ENCODE assay signal across 27 mouse cellular contexts in genomic region chr4:35136996-35137395, GRCm38 (mm10). TPM values are rescaled to one million over a fixed set of nuclear protein-coding genes. Genes with fewer than 3 reads are reported as not detected.
DNase-seq lines count a peak whose midpoint lies in the region; ATAC-seq lines count a peak whose summit lies in the region.
"Had no signal": no experiment of that assay in that cellular context is flagged by ENCODE, and none has a peak within 500 bp of the region (broad histone marks: within the 10 kb centered on the region; RNA-seq: fewer than 3 reads in every experiment).

No protein-coding gene starts in this region.

- no peak overlapping the region for H3K9ac ChIP-seq in liver, embryonic 12.5 days
- no peak overlapping the region for H3K9ac ChIP-seq in liver, embryonic 13.5 days
- H3K9ac ChIP-seq: embryonic facial prominence, embryonic 12.5 days; forebrain, embryonic 13.5 days; forebrain, postnatal 0 days; heart, embryonic 15.5 days; hindbrain, embryonic 13.5 days had no signal

- peaks cover 34% of the 10 kb centered on the region for H3K4me1 ChIP-seq in liver, embryonic 12.5 days
- peaks cover 31% of the 10 kb centered on the region for H3K4me1 ChIP-seq in liver, embryonic 13.5 days (replicated peaks)
- H3K4me1 ChIP-seq: forebrain, embryonic 13.5 days; heart, embryonic 15.5 days had no signal

- no peak overlapping the region for H3K4me3 ChIP-seq in liver, embryonic 12.5 days
- H3K4me3 ChIP-seq in liver, embryonic 13.5 days (replicated peaks): no peak overlapping the region
- H3K4me3 ChIP-seq: embryonic facial prominence, embryonic 12.5 days; forebrain, embryonic 13.5 days; heart, adult 2 months; heart, embryonic 15.5 days; hindbrain, embryonic 13.5 days had no signal

- no peak overlapping the region for H3K27ac ChIP-seq in liver, embryonic 12.5 days
- no peak overlapping the region for H3K27ac ChIP-seq in liver, embryonic 13.5 days
- H3K27ac ChIP-seq: embryonic facial prominence, embryonic 12.5 days; forebrain, embryonic 13.5 days; heart, adult 2 months; heart, embryonic 15.5 days; hindbrain, embryonic 13.5 days; hindbrain, postnatal 0 days had no signal

- no peaks in the 10 kb centered on the region for H3K9me3 ChIP-seq in liver, embryonic 12.5 days (replicated peaks)
- H3K9me3 ChIP-seq in liver, embryonic 13.5 days (replicated peaks): no peaks in the 10 kb centered on the region
- H3K9me3 ChIP-seq: embryonic facial prominence, embryonic 12.5 days; forebrain, embryonic 13.5 days; heart, embryonic 15.5 days; hindbrain, embryonic 13.5 days had no signal

- WGBS in liver, embryonic 12.5 days (ENCODE audit: insufficient replicate concordance): 33% methylated on average over 8 of the region's 8 CpGs
- WGBS in liver, embryonic 13.5 days (ENCODE audit: insufficient replicate concordance): 33% methylated on average over 8 of the region's 8 CpGs

- no peaks in the 10 kb centered on the region for H3K27me3 ChIP-seq in liver, embryonic 12.5 days (replicated peaks)
- H3K27me3 ChIP-seq in liver, embryonic 13.5 days: no peaks in the 10 kb centered on the region
- H3K27me3 ChIP-seq: embryonic facial prominence, embryonic 12.5 days; forebrain, embryonic 13.5 days; heart, embryonic 15.5 days; hindbrain, embryonic 13.5 days; Patski had no signal

- no peak for DNase-seq in liver
- peak; percentile 41 for DNase-seq in c-Kit-positive CD71-positive TER-119-negative erythroid progenitor cells, embryonic 14.5 days (ENCODE audit: low read depth)
- no peak for DNase-seq in liver, embryonic 13.5 days
- DNase-seq in layer of hippocampus, postnatal 25 days (ENCODE audit: extremely low spot score in 1 of 2, low spot score in 1 of 2): no peak
- no peak for DNase-seq in layer of hippocampus, adult 18-20 months (ENCODE audit: low spot score in 2 of 2)
- DNase-seq: adrenal gland, postnatal 14 days; cerebellum, adult 9-10 months; cerebellum, postnatal 25 days; forebrain, postnatal 0 days; gastrocnemius, postnatal 14 days; heart, adult 2 months; heart, postnatal 14 days had no signal

- peak overlapping the region; percentile 10; the same call in 1 of the 2 replicates for H3K4me2 ChIP-seq in liver, embryonic 12.5 days
- H3K4me2 ChIP-seq in liver, embryonic 13.5 days: no peak overlapping the region
- H3K4me2 ChIP-seq: embryonic facial prominence, embryonic 12.5 days; forebrain, embryonic 13.5 days; heart, embryonic 11.5 days; heart, embryonic 15.5 days; hindbrain, embryonic 13.5 days had no signal

- ATAC-seq in liver, embryonic 12.5 days: 0 out of 2 replicates have a peak, but pooled peaks have one; percentile 30
- ATAC-seq in liver, embryonic 13.5 days (ENCODE audit: low read depth): peak; percentile 66
- ATAC-seq in megakaryocyte progenitor cell, adult 5-6 weeks (replicated peaks; ENCODE audit: poor library complexity): peak; percentile 59
- ATAC-seq: activated CD4-positive, CD25-positive, alpha-beta regulatory T cell, adult 4 months; forebrain, embryonic 13.5 days; forebrain, postnatal 0 days; hindbrain, postnatal 0 days; Patski had no signal

- no peaks in the 10 kb centered on the region for H3K36me3 ChIP-seq in liver, embryonic 12.5 days
- no peaks in the 10 kb centered on the region for H3K36me3 ChIP-seq in liver, embryonic 13.5 days
- H3K36me3 ChIP-seq: embryonic facial prominence, embryonic 12.5 days; heart, embryonic 15.5 days; hindbrain, embryonic 13.5 days had no signal

RNA-seq across cellular contexts. Expression of gene Ifnk, which starts 14.9 kb away (rescaled TPM):
- 0.17 TPM in 1 of 2 replicates, not detected in the other for polyA plus RNA-seq in liver, embryonic 12.5 days (2016; fragmentation: Nextera tagmentation; extraction: Ambion mirVana)
- 0.13 and 0.23 TPM in 2 replicates for polyA plus RNA-seq in liver, embryonic 13.5 days (2015; fragmentation: Nextera tagmentation; extraction: Ambion mirVana)
- total RNA-seq in megakaryocyte progenitor cell, adult 5-6 weeks (2015): not detected in 2 replicates
- not detected in 2 replicates for total RNA-seq in megakaryocyte progenitor cell, adult 5-6 weeks (2017)
- total RNA-seq in layer of hippocampus, postnatal 25 days (2021): not detected
- total RNA-seq in layer of hippocampus, adult 18-20 months (2021): not detected
- total RNA-seq: adrenal gland, adult 18-20 months; adrenal gland, postnatal 14 days; forebrain, postnatal 0 days; gastrocnemius, adult 18-20 months; gastrocnemius, postnatal 14 days; heart, adult 2 months; heart, postnatal 14 days; hematopoietic stem cell, adult 5-6 weeks; hindbrain, postnatal 0 days had no signal
- polyA plus RNA-seq: activated CD4-positive, CD25-positive, alpha-beta regulatory T cell, adult 4 months; cortical plate, adult 2 months; forebrain, embryonic 13.5 days; forebrain, postnatal 0 days; gonadal fat pad, adult 2 months; heart, adult 2 months; heart, embryonic 11.5 days; heart, embryonic 15.5 days; hindbrain, embryonic 13.5 days; hindbrain, postnatal 0 days; Patski had no signal

RNA-seq across cellular contexts. Expression of gene Mob3b, which starts 20.3 kb away (rescaled TPM):
- 6.0 and 7.1 TPM in 2 replicates for polyA plus RNA-seq in liver, embryonic 12.5 days (2016; fragmentation: Nextera tagmentation; extraction: Ambion mirVana)
- 4.2 and 4.9 TPM in 2 replicates for polyA plus RNA-seq in liver, embryonic 13.5 days (2015; fragmentation: Nextera tagmentation; extraction: Ambion mirVana)
- total RNA-seq in megakaryocyte progenitor cell, adult 5-6 weeks (2015): 5.4 and 6.2 TPM in 2 replicates
- total RNA-seq in megakaryocyte progenitor cell, adult 5-6 weeks (2017): 2.5 and 3.2 TPM in 2 replicates
- total RNA-seq in layer of hippocampus, postnatal 25 days (2021): 1 to 10 TPM; 6.4 to 8.1 TPM
- 1 to 10 TPM; 5.0 to 6.8 TPM for total RNA-seq in layer of hippocampus, adult 18-20 months (2021)
